Comparison of ENCODE assay signal across 19 mouse cellular contexts in the genomic region with DNA sequence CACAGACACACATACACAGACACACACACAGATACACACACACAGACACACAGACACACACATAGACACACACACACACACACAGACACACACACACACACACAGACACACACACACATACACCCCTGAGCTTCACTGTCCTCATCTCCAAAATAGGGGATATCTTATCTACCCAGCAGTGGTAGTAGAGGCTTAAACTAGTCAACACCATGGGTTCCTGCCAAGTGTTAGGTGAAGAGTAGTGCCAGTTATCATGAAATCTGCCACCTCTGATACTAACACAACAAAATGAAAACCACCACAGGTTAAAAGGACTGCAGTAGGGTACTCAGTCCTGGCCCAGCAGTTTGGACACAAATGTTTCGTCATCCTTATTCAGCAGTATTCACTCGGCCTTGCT.
"Had no signal": no experiment of that assay in that cellular context is flagged by ENCODE, and none has a peak within 500 bp of the region (broad histone marks: within the 10 kb centered on the region; RNA-seq: fewer than 3 reads in every experiment).

No protein-coding gene starts in this region.

- ATAC-seq: intestine, embryonic 15.5 days; lung, postnatal 0 days; midbrain, embryonic 16.5 days had no signal

- H3K9me3 ChIP-seq: intestine, embryonic 15.5 days; limb, embryonic 12.5 days; limb, embryonic 15.5 days; megakaryocyte, embryonic 14.5 days; midbrain, embryonic 12.5 days had no signal

- H3K36me3 ChIP-seq: intestine, embryonic 15.5 days; limb, embryonic 12.5 days; limb, embryonic 15.5 days; midbrain, embryonic 12.5 days had no signal

- H3K27ac ChIP-seq: intestine, embryonic 15.5 days; left cerebral cortex, adult 2 months; limb, embryonic 12.5 days; limb, embryonic 15.5 days; macrophage; midbrain, embryonic 12.5 days; stomach, postnatal 0 days had no signal

- H3K4me3 ChIP-seq: intestine, embryonic 15.5 days; left cerebral cortex, adult 2 months; limb, embryonic 12.5 days; limb, embryonic 15.5 days; megakaryocyte, embryonic 14.5 days; midbrain, embryonic 12.5 days had no signal

- H3K4me2 ChIP-seq: intestine, embryonic 15.5 days; limb, embryonic 12.5 days; limb, embryonic 15.5 days; lung, embryonic 14.5 days; midbrain, embryonic 12.5 days had no signal

- H3K4me1 ChIP-seq: intestine, embryonic 15.5 days had no signal

- DNase-seq: kidney, adult 11 months; kidney, postnatal 10 days; kidney, postnatal 36 days; layer of hippocampus, postnatal 36 days; left cerebral cortex, postnatal 4 days; lung, embryonic 14.5 days; right cerebral cortex, postnatal 14 days; right cerebral cortex, postnatal 4 days; thymus, postnatal 25 days had no signal

- H3K27me3 ChIP-seq: intestine, embryonic 15.5 days; limb, embryonic 12.5 days; limb, embryonic 15.5 days; megakaryocyte, embryonic 14.5 days; midbrain, embryonic 12.5 days had no signal

- H3K9ac ChIP-seq: intestine, embryonic 15.5 days; limb, embryonic 12.5 days; limb, embryonic 15.5 days; lung, embryonic 14.5 days; midbrain, embryonic 12.5 days had no signal
